Mouse (Mus musculus): ENCODE data around the gene Egf. TPM values are rescaled to one million over a fixed set of nuclear protein-coding genes. Genes with fewer than 3 reads are reported as not detected.

Egf gene
- polyA plus RNA-seq, 1 experiment from 2014 or later, result 0.52 TPM

DNA sequence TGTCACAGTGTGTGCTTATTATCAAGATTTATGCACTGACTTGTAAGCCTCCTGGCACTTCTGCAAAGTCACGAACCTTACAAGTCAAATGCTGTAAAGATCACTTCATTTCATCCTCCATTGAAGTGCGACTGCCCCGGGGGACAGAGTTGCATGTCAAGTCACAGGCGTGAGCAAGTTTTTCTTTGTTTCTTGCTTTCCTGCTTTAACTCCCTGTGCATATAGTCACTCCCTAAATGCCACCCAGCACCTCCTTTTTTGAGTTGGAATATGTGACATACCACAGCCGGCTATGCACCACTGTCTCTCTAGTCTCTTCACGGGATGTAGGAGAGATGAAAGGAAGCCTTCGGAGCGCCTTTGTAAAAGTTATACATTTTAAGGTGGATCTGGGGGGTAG, 56.2 kb downstream of the Egf start:
- Histone ChIP-seq H3K9ac (ENCODE audit: low read length) (no peak overlapping the region), H3K27ac (replicated peaks) (no peak overlapping the region), H3K36me3 (ENCODE audit: control insufficient read depth, insufficient read depth, low read length) (no peaks in the 10 kb centered on the region), H3K4me1 (replicated peaks; ENCODE audit: control insufficient read depth, insufficient read depth) (no peaks in the 10 kb centered on the region), H3K4me3 (ENCODE audit: low read depth, low read length) (no peak overlapping the region), H3K4me2 (replicated peaks; ENCODE audit: low read depth) (no peak overlapping the region), H3K9me3 (ENCODE audit: control insufficient read depth, low read length) (no peaks in the 10 kb centered on the region), H3K27me3 (ENCODE audit: control insufficient read depth, insufficient read depth, low read length) (no peaks in the 10 kb centered on the region)
- DNase-seq (ENCODE audit: low spot score) (no peak), ATAC-seq (ENCODE audit: low FRiP score, low TSS enrichment) (no peak)
- TF ChIP-seq EP300 (optimal IDR thresholded peaks at IDR 0.05) (no peak), CTCF (IDR thresholded peaks at IDR 0.05; ENCODE audit: low read depth) (no peak)
- 65% methylated on average over 8 of the region's 8 CpGs for WGBS

- Histone ChIP-seq H3K9ac (ENCODE audit: low read length) (no peak overlapping the region), H3K27me3 (ENCODE audit: control insufficient read depth, insufficient read depth, low read length) (no peaks in the 10 kb centered on the region), H3K4me2 (replicated peaks; ENCODE audit: low read depth) (no peak overlapping the region), H3K27ac (replicated peaks) (no peak overlapping the region), H3K4me3 (ENCODE audit: low read depth, low read length) (no peak overlapping the region), H3K9me3 (ENCODE audit: control insufficient read depth, low read length) (no peaks in the 10 kb centered on the region), H3K4me1 (replicated peaks; ENCODE audit: control insufficient read depth, insufficient read depth) (no peaks in the 10 kb centered on the region), H3K36me3 (ENCODE audit: control insufficient read depth, insufficient read depth, low read length) (no peaks in the 10 kb centered on the region)
- TF ChIP-seq EP300 (optimal IDR thresholded peaks at IDR 0.05), result no peak
- no peak for TF ChIP-seq CTCF (IDR thresholded peaks at IDR 0.05; ENCODE audit: low read depth)
- 74% methylated on average over 6 of the region's 6 CpGs for WGBS
- ATAC-seq (ENCODE audit: low FRiP score, low TSS enrichment), result no peak
- DNase-seq (ENCODE audit: low spot score), result no peak
Observed at GRCm38 (mm10) chr3:129698365-129698764, 56.8 kb downstream of the Egf start.

GRCm38 (mm10) chr3:129697691-129698090, 57.4 kb downstream of the Egf start:
- Histone ChIP-seq H3K9ac (ENCODE audit: low read length) (no peak overlapping the region), H3K4me1 (replicated peaks; ENCODE audit: control insufficient read depth, insufficient read depth) (no peaks in the 10 kb centered on the region), H3K4me2 (replicated peaks; ENCODE audit: low read depth) (no peak overlapping the region), H3K27me3 (ENCODE audit: control insufficient read depth, insufficient read depth, low read length) (no peaks in the 10 kb centered on the region), H3K4me3 (ENCODE audit: low read depth, low read length) (no peak overlapping the region), H3K36me3 (ENCODE audit: control insufficient read depth, insufficient read depth, low read length) (no peaks in the 10 kb centered on the region), H3K9me3 (ENCODE audit: control insufficient read depth, low read length) (no peaks in the 10 kb centered on the region), H3K27ac (replicated peaks) (no peak overlapping the region)
- DNase-seq (ENCODE audit: low spot score) (no peak), ATAC-seq (ENCODE audit: low FRiP score, low TSS enrichment) (no peak)
- TF ChIP-seq CTCF (IDR thresholded peaks at IDR 0.05; ENCODE audit: low read depth), result no peak
- no peak for TF ChIP-seq EP300 (optimal IDR thresholded peaks at IDR 0.05)
- 68% methylated on average over 10 of the region's 10 CpGs for WGBS

DNA sequence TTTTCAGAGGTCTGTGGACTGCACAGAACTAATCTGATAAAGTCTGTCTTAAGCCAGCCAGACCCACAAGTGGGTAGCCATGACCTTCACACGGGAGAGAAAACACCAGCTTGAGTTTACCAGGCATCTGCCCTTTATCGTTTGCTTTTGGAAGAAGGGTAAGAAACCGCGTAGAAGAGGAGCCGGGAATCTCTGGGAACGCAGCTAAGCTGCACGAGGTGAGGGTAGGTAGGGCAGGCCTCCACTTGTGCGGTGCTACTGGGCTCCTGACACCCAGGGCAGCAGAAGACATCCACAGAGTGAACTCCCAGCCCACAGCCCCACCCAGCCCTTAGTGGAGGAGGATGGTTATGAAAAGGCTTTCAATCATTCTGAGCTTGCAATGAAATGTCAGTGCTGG, 59.2 kb downstream of the Egf start:
- 59% methylated on average over 8 of the region's 8 CpGs for WGBS
- ATAC-seq (ENCODE audit: low FRiP score, low TSS enrichment) (no peak), DNase-seq (ENCODE audit: low spot score) (no peak)
- Histone ChIP-seq H3K4me3 (ENCODE audit: low read depth, low read length) (no peak overlapping the region), H3K27ac (replicated peaks) (no peak overlapping the region), H3K4me1 (replicated peaks; ENCODE audit: control insufficient read depth, insufficient read depth) (no peaks in the 10 kb centered on the region), H3K36me3 (ENCODE audit: control insufficient read depth, insufficient read depth, low read length) (no peaks in the 10 kb centered on the region), H3K9ac (ENCODE audit: low read length) (no peak overlapping the region), H3K4me2 (replicated peaks; ENCODE audit: low read depth) (no peak overlapping the region), H3K9me3 (ENCODE audit: control insufficient read depth, low read length) (no peaks in the 10 kb centered on the region), H3K27me3 (ENCODE audit: control insufficient read depth, insufficient read depth, low read length) (no peaks in the 10 kb centered on the region)
- TF ChIP-seq CTCF (IDR thresholded peaks at IDR 0.05; ENCODE audit: low read depth), result no peak
- TF ChIP-seq EP300 (optimal IDR thresholded peaks at IDR 0.05), result no peak

GRCm38 (mm10) chr3:129693581-129693980, 61.5 kb downstream of the Egf start:
- Histone ChIP-seq H3K27ac (replicated peaks) (no peak overlapping the region), H3K4me2 (replicated peaks; ENCODE audit: low read depth) (no peak overlapping the region), H3K4me1 (replicated peaks; ENCODE audit: control insufficient read depth, insufficient read depth) (no peaks in the 10 kb centered on the region), H3K27me3 (ENCODE audit: control insufficient read depth, insufficient read depth, low read length) (no peaks in the 10 kb centered on the region), H3K36me3 (ENCODE audit: control insufficient read depth, insufficient read depth, low read length) (no peaks in the 10 kb centered on the region), H3K4me3 (ENCODE audit: low read depth, low read length) (no peak overlapping the region), H3K9me3 (ENCODE audit: control insufficient read depth, low read length) (no peaks in the 10 kb centered on the region), H3K9ac (ENCODE audit: low read length) (no peak overlapping the region)
- TF ChIP-seq EP300 (optimal IDR thresholded peaks at IDR 0.05), result no peak
- TF ChIP-seq CTCF (IDR thresholded peaks at IDR 0.05; ENCODE audit: low read depth), result no peak
- WGBS, result 67% methylated on average over 4 of the region's 4 CpGs
- DNase-seq (ENCODE audit: low spot score) (no peak), ATAC-seq (ENCODE audit: low FRiP score, low TSS enrichment) (no peak)

GRCm38 (mm10) chr3:129692816-129693215, 62.3 kb downstream of the Egf start:
- DNase-seq (ENCODE audit: low spot score), result no peak
- Histone ChIP-seq H3K4me3 (ENCODE audit: low read depth, low read length) (no peak overlapping the region), H3K27me3 (ENCODE audit: control insufficient read depth, insufficient read depth, low read length) (no peaks in the 10 kb centered on the region), H3K36me3 (ENCODE audit: control insufficient read depth, insufficient read depth, low read length) (no peaks in the 10 kb centered on the region), H3K9me3 (ENCODE audit: control insufficient read depth, low read length) (no peaks in the 10 kb centered on the region), H3K4me1 (replicated peaks; ENCODE audit: control insufficient read depth, insufficient read depth) (no peaks in the 10 kb centered on the region), H3K27ac (replicated peaks) (no peak overlapping the region), H3K4me2 (replicated peaks; ENCODE audit: low read depth) (no peak overlapping the region), H3K9ac (ENCODE audit: low read length) (no peak overlapping the region)
- TF ChIP-seq CTCF (IDR thresholded peaks at IDR 0.05; ENCODE audit: low read depth) (0 out of 2 replicates have a peak, but pooled peaks have one; percentile 20), EP300 (optimal IDR thresholded peaks at IDR 0.05) (no peak)
- no peak for ATAC-seq (ENCODE audit: low FRiP score, low TSS enrichment)
- WGBS, result 64% methylated on average over 16 of the region's 16 CpGs
